Mouse (Mus musculus): ENCODE measurements around the gene Nr4a3.
A peak's percentile ranks its signal among the peaks of the same experiment; 100 is the strongest.

Nr4a3 gene

GRCm38 (mm10) chr4:48110331-48110730 is 65.4 kb downstream of the Nr4a3 start:
- peak in 1 of 2 experiments; percentile 40 for DNase-seq (ENCODE audit: low spot score in 2 of 2)

DNA sequence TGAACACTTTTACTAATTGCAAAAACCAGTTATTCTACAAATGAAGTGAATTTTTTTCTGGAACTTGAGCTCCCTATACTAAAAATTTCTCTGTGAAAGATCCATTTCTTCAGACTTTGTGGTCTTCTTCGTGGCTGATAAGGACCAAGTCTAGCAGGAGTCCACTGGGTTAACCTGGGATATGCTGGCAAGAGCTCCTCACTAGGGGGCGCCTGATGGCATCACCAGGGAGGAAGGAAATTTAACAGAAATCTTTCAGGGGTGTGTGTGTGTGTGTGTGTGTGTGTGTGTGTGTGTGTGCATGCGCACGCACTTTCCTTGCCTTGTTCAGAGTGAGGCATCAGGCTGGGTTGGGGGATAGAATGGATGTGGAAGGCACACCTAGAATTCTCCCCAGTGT is 71.2 kb downstream of the Nr4a3 start:
- peak; percentile 33 to 65 for DNase-seq (ENCODE audit: low spot score in 2 of 2)

DNA sequence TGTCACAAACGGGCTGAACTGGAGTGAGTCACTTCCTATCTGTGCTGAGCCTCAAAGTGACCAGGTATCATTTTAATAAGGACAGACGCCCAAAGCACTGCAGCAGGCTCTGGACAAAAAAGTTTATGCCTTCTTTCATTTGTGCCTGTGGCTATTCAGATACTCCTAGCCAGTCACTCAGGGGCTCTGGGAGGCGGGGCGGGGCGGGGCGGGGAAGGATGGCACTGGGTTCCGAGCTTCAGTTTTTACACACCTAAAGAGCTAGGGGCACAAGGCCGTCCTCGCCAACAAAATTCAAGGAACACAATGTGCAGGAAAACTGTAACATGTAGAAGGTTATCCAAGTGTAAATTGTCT is 79.4 kb downstream of the Nr4a3 start:
- no peak for DNase-seq (ENCODE audit: low spot score in 2 of 2)

DNA sequence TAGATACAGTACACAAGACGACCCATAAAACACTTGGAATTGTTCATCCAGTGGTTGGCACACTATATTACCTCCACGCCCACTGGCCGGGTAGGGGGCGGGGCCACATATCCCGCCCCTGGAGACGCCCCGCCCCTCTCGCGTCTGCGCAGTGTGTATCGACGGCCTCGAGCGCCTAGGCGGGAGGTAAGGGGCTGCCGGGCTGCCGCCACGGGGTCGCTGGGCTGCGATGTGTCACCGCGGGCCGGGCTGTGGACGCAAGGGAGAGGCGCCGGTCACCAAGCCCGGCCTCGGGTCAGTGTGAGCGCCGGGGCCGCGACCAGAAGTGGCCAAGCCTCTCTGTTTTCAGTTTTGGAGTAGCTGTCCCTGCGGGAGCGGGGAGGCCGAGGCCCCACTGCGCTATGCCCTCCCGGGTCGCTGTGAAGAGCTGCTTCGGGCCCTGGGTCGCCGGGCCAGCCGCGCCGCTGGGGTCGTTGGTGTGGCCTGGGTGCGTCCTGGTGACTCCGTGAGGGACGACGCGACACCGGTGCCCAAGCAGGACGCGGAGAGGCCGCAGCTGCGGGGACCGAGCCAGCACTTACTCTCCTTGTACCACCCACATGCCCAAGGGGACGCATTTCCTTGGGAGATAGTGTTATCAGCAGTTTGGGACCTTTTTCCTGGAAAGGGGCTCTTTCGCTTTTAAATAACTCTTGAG is 80.0 kb downstream of the Nr4a3 start, which contains the start of gene Stx17:
Stx17 (plus strand) TSS at position 143 of the 697 bp plus-strand sequence.
- peak; percentile 81 to 87 for DNase-seq (ENCODE audit: low spot score in 2 of 2)

DNA sequence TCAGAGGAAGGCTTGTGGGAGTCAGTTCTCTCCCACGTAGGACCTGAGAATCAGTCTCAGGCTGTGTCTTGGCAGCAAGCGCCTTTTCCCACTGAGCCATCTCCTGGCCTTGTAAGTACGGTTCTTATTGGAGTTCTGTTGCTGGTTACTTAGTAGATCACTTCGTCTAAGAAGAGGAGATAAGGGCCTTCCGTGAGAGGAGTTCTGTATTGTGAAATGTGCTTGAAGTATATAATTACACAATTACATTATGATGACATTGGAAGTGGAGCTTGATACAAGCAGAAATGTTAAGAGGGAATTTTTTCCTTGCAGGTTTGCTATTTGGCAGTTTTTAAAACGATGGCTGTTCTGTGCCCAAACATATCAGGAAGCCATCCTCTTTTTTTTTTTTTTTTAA is 85.4 kb downstream of the Nr4a3 start:
- DNase-seq (ENCODE audit: low spot score in 2 of 2): no peak

DNA sequence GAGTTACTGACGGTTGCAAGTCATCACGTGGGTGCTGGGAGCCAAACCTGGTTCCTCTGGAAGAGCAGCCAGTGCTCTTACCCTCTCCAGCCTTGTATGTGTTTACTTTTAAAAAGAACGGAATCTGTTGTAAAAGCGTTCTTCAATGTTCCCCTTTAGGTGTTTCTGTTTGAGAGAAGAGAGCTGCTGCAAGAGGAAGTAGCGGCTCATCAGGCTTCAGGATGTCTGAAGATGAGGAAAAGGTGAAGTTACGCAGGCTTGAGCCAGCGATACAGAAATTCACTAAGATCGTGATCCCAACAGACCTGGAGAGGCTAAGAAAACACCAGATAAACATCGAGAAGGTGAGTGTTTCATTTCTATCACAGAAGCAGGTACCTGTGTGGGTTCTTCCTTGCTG is 86.7 kb downstream of the Nr4a3 start:
- DNase-seq (ENCODE audit: low spot score in 2 of 2): no peak

- no peak for DNase-seq (ENCODE audit: low spot score in 2 of 2)
Measured at GRCm38 (mm10) chr4:48132721-48133120, 87.8 kb downstream of the Nr4a3 start.
